Mouse (Mus musculus): ENCODE results near the gene Letm1.

DNA sequence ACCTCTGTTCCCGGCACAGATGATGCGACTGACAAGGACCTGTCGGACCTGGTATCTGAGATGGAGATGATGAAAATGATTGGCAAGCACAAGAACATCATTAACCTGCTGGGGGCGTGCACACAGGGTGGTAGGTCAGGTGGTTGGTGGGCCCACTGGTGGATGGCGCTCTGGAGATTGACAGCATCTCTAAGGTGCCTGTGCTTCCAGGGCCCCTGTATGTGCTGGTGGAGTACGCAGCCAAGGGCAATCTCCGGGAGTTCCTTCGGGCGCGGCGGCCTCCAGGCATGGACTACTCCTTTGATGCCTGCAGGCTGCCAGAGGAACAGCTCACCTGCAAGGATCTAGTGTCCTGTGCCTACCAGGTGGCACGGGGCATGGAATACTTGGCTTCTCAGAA, 48.8 kb downstream of the Letm1 start:
- no peak for TF ChIP-seq POLR2A (IDR thresholded peaks at IDR 0.05; ENCODE audit: extremely low read depth, insufficient read depth, low read length)
- TF ChIP-seq CTCF (IDR thresholded peaks at IDR 0.05; ENCODE audit: low read depth, low read length): no peak
